Mouse (Mus musculus): ENCODE results near the gene Ctf2. TPM values are rescaled to one million over a fixed set of nuclear protein-coding genes. Genes with fewer than 3 reads are reported as not detected.

The Ctf2 gene
- polyA plus RNA-seq, 1 experiment from 2014 or later, result 0.27 TPM

- no peaks in the 10 kb centered on the region for H3K9me3 ChIP-seq (ENCODE audit: control insufficient read depth, low read length)
- 85% methylated on average over 3 of the region's 3 CpGs for WGBS
- H3K4me3 ChIP-seq (ENCODE audit: low read depth, low read length), result no peak overlapping the region
- no peaks in the 10 kb centered on the region for H3K27me3 ChIP-seq (ENCODE audit: control insufficient read depth, insufficient read depth, low read length)
- H3K9ac ChIP-seq (replicated peaks; ENCODE audit: low read depth, low read length), result no peak overlapping the region
- no peaks in the 10 kb centered on the region for H3K36me3 ChIP-seq (ENCODE audit: control insufficient read depth, insufficient read depth, low read length)
- no peak for ATAC-seq (ENCODE audit: low read depth)
- no peak overlapping the region for H3K4me2 ChIP-seq (ENCODE audit: low read depth, low read length)
- no peak overlapping the region for H3K27ac ChIP-seq (ENCODE audit: low read depth, low read length)
- H3K4me1 ChIP-seq (ENCODE audit: control insufficient read depth, insufficient read depth, low read length), result peaks cover 14% of the 10 kb centered on the region
Measured at GRCm38 (mm10) chr7:127711456-127711855, 20.5 kb downstream of the Ctf2 start.

- H3K4me3 ChIP-seq (ENCODE audit: low read depth, low read length), result no peak overlapping the region
- no peaks in the 10 kb centered on the region for H3K9me3 ChIP-seq (ENCODE audit: control insufficient read depth, low read length)
- no peak overlapping the region for H3K27ac ChIP-seq (ENCODE audit: low read depth, low read length)
- no peak overlapping the region for H3K4me2 ChIP-seq (ENCODE audit: low read depth, low read length)
- no peak overlapping the region for H3K9ac ChIP-seq (replicated peaks; ENCODE audit: low read depth, low read length)
- peaks cover 14% of the 10 kb centered on the region for H3K4me1 ChIP-seq (ENCODE audit: control insufficient read depth, insufficient read depth, low read length)
- H3K27me3 ChIP-seq (ENCODE audit: control insufficient read depth, insufficient read depth, low read length), result no peaks in the 10 kb centered on the region
- 0 out of 2 replicates have a peak, but pooled peaks cover 2% of the 10 kb centered on the region for H3K36me3 ChIP-seq (ENCODE audit: control insufficient read depth, insufficient read depth, low read length)
- WGBS, result 94% methylated on average over 3 of the region's 3 CpGs
- ATAC-seq (ENCODE audit: low read depth), result no peak
Measured at GRCm38 (mm10) chr7:127711031-127711430, 20.9 kb downstream of the Ctf2 start.

- Histone ChIP-seq H3K9ac (replicated peaks; ENCODE audit: low read depth, low read length) (no peak overlapping the region), H3K27ac (ENCODE audit: low read depth, low read length) (no peak overlapping the region), H3K9me3 (ENCODE audit: control insufficient read depth, low read length) (no peaks in the 10 kb centered on the region), H3K4me2 (ENCODE audit: low read depth, low read length) (peak overlapping the region; percentile 75; the same call in 1 of the 2 replicates), H3K4me3 (ENCODE audit: low read depth, low read length) (peak overlapping the region; percentile 75), H3K27me3 (ENCODE audit: control insufficient read depth, insufficient read depth, low read length) (no peaks in the 10 kb centered on the region), H3K4me1 (ENCODE audit: control insufficient read depth, insufficient read depth, low read length) (peaks cover 14% of the 10 kb centered on the region), H3K36me3 (ENCODE audit: control insufficient read depth, insufficient read depth, low read length) (0 out of 2 replicates have a peak, but pooled peaks cover 8% of the 10 kb centered on the region)
- ATAC-seq (ENCODE audit: low read depth), result no peak
- WGBS, result 68% methylated on average over 5 of the region's 5 CpGs
Measured at GRCm38 (mm10) chr7:127709261-127709979, 22.5 kb downstream of the Ctf2 start.

GRCm38 (mm10) chr7:127708207-127709078 is 23.5 kb downstream of the Ctf2 start, which contains the start of gene Bcl7c:
TSS of gene Bcl7c (minus strand) at chr7:127708933.
- peak; percentile 87 for ATAC-seq (ENCODE audit: low read depth)
- Histone ChIP-seq H3K4me1 (ENCODE audit: control insufficient read depth, insufficient read depth, low read length) (peaks cover 14% of the 10 kb centered on the region), H3K27me3 (ENCODE audit: control insufficient read depth, insufficient read depth, low read length) (no peaks in the 10 kb centered on the region), H3K4me2 (ENCODE audit: low read depth, low read length) (peak within 1 kb of the TSS; percentile 75), H3K27ac (ENCODE audit: low read depth, low read length) (peak within 1 kb of the TSS; percentile 92), H3K4me3 (ENCODE audit: low read depth, low read length) (peak within 1 kb of the TSS; percentile 75), H3K9me3 (ENCODE audit: control insufficient read depth, low read length) (no peaks in the 10 kb centered on the region), H3K36me3 (ENCODE audit: control insufficient read depth, insufficient read depth, low read length) (0 out of 2 replicates have a peak, but pooled peaks cover 12% of the 10 kb centered on the region), H3K9ac (replicated peaks; ENCODE audit: low read depth, low read length) (peak within 1 kb of the TSS; percentile 83)
- WGBS, result under 1% methylated on average over 64 of the region's 90 CpGs

- H3K36me3 ChIP-seq (ENCODE audit: control insufficient read depth, insufficient read depth, low read length), result 0 out of 2 replicates have a peak, but pooled peaks cover 12% of the 10 kb centered on the region
- H3K27me3 ChIP-seq (ENCODE audit: control insufficient read depth, insufficient read depth, low read length), result no peaks in the 10 kb centered on the region
- peaks cover 14% of the 10 kb centered on the region for H3K4me1 ChIP-seq (ENCODE audit: control insufficient read depth, insufficient read depth, low read length)
- 0% methylated on average over 5 of the region's 5 CpGs for WGBS
- peak overlapping the region; percentile 83 for H3K9ac ChIP-seq (replicated peaks; ENCODE audit: low read depth, low read length)
- H3K9me3 ChIP-seq (ENCODE audit: control insufficient read depth, low read length), result no peaks in the 10 kb centered on the region
- peak overlapping the region; percentile 75 for H3K4me2 ChIP-seq (ENCODE audit: low read depth, low read length)
- H3K27ac ChIP-seq (ENCODE audit: low read depth, low read length), result peak overlapping the region; percentile 92; the same call in 1 of the 2 replicates
- H3K4me3 ChIP-seq (ENCODE audit: low read depth, low read length), result peak overlapping the region; percentile 75
- ATAC-seq (ENCODE audit: low read depth), result no peak
Measured at GRCm38 (mm10) chr7:127707957-127708206, 24.1 kb downstream of the Ctf2 start.

- H3K27ac ChIP-seq (ENCODE audit: low read depth, low read length), result peak overlapping the region; percentile 92; the same call in 1 of the 2 replicates
- no peak for ATAC-seq (ENCODE audit: low read depth)
- no peaks in the 10 kb centered on the region for H3K27me3 ChIP-seq (ENCODE audit: control insufficient read depth, insufficient read depth, low read length)
- H3K36me3 ChIP-seq (ENCODE audit: control insufficient read depth, insufficient read depth, low read length), result 0 out of 2 replicates have a peak, but pooled peaks cover 12% of the 10 kb centered on the region
- peaks cover 11% of the 10 kb centered on the region for H3K4me1 ChIP-seq (ENCODE audit: control insufficient read depth, insufficient read depth, low read length)
- 28% methylated on average over 22 of the region's 22 CpGs for WGBS
- peak overlapping the region; percentile 83 for H3K9ac ChIP-seq (replicated peaks; ENCODE audit: low read depth, low read length)
- no peaks in the 10 kb centered on the region for H3K9me3 ChIP-seq (ENCODE audit: control insufficient read depth, low read length)
- peak overlapping the region; percentile 75 for H3K4me3 ChIP-seq (ENCODE audit: low read depth, low read length)
- H3K4me2 ChIP-seq (ENCODE audit: low read depth, low read length), result peak overlapping the region; percentile 75
Measured at GRCm38 (mm10) chr7:127707045-127707956, 24.7 kb downstream of the Ctf2 start.

GRCm38 (mm10) chr7:127705706-127706105 is 26.3 kb downstream of the Ctf2 start:
- peaks cover 11% of the 10 kb centered on the region for H3K4me1 ChIP-seq (ENCODE audit: control insufficient read depth, insufficient read depth, low read length)
- H3K27ac ChIP-seq (ENCODE audit: low read depth, low read length), result no peak overlapping the region
- H3K4me3 ChIP-seq (ENCODE audit: low read depth, low read length), result no peak overlapping the region
- WGBS, result 71% methylated on average over 4 of the region's 4 CpGs
- no peaks in the 10 kb centered on the region for H3K27me3 ChIP-seq (ENCODE audit: control insufficient read depth, insufficient read depth, low read length)
- H3K4me2 ChIP-seq (ENCODE audit: low read depth, low read length), result no peak overlapping the region
- no peak for ATAC-seq (ENCODE audit: low read depth)
- no peaks in the 10 kb centered on the region for H3K9me3 ChIP-seq (ENCODE audit: control insufficient read depth, low read length)
- 0 out of 2 replicates have a peak, but pooled peaks cover 12% of the 10 kb centered on the region for H3K36me3 ChIP-seq (ENCODE audit: control insufficient read depth, insufficient read depth, low read length)
- H3K9ac ChIP-seq (replicated peaks; ENCODE audit: low read depth, low read length), result no peak overlapping the region

GRCm38 (mm10) chr7:127704598-127704997 is 27.4 kb downstream of the Ctf2 start:
- Histone ChIP-seq H3K4me1 (ENCODE audit: control insufficient read depth, insufficient read depth, low read length) (peaks cover 11% of the 10 kb centered on the region), H3K27me3 (ENCODE audit: control insufficient read depth, insufficient read depth, low read length) (no peaks in the 10 kb centered on the region), H3K9ac (replicated peaks; ENCODE audit: low read depth, low read length) (no peak overlapping the region), H3K9me3 (ENCODE audit: control insufficient read depth, low read length) (no peaks in the 10 kb centered on the region), H3K36me3 (ENCODE audit: control insufficient read depth, insufficient read depth, low read length) (0 out of 2 replicates have a peak, but pooled peaks cover 12% of the 10 kb centered on the region), H3K27ac (ENCODE audit: low read depth, low read length) (no peak overlapping the region), H3K4me2 (ENCODE audit: low read depth, low read length) (no peak overlapping the region), H3K4me3 (ENCODE audit: low read depth, low read length) (no peak overlapping the region)
- ATAC-seq (ENCODE audit: low read depth), result no peak
- WGBS, result 79% methylated on average over 6 of the region's 6 CpGs
